Mouse (Mus musculus): ENCODE results near the gene Npas2. TPM values are rescaled to one million over a fixed set of nuclear protein-coding genes. Genes with fewer than 3 reads are reported as not detected.
A peak's percentile ranks its signal among the peaks of the same experiment; 100 is the strongest.

Npas2 gene
- polyA plus RNA-seq, 1 experiment from 2014 or later: 0.05 TPM

DNA sequence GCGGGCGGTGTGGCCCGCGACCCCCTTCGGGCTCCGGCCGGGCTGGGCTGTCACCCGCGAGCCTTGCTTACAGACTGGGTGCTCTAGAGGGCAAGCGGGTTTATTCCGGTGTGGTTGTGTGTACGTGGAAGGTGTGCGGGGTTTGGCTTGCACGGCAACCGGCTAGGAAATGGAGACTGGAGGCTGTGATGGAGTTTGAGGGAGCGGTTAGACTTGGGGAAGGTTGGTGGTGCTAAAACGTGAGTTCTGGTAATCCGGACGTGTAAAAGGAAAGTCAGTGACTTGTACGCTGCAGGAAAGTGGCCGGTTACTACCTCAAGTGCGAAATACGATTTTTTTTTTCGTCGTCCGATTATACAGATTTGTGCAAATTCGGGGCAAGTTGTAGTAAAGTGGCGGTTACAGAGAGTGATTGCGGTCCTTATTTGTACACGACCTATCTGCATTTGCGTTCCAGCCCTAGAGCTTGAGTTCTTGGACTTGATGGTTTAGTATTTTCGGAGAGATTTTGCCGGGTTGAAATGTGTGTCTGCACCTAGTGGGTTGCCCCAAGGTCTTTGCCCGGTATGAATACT lies 174.8 kb downstream of the Npas2 start:
- H3K9me3 ChIP-seq (ENCODE audit: control insufficient read depth, low read length): no peaks in the 10 kb centered on the region
- H3K27me3 ChIP-seq (ENCODE audit: control insufficient read depth, insufficient read depth, low read length): no peaks in the 10 kb centered on the region
- ATAC-seq (ENCODE audit: low FRiP score): peak; percentile 51; the same call in 1 of the 2 replicates
- peak overlapping the region; percentile 90 for H3K4me3 ChIP-seq (ENCODE audit: low read depth, low read length)
- H3K27ac ChIP-seq (ENCODE audit: low read depth, low read length): peak overlapping the region; percentile 81
- H3K4me1 ChIP-seq (ENCODE audit: control insufficient read depth, insufficient read depth, low read length): peaks cover 10% of the 10 kb centered on the region
- under 1% methylated on average over 34 of the region's 34 CpGs for WGBS
- peaks cover 22% of the 10 kb centered on the region for H3K36me3 ChIP-seq (ENCODE audit: control insufficient read depth, insufficient read depth, low read length)
- peak overlapping the region; percentile 79 for H3K4me2 ChIP-seq
- H3K9ac ChIP-seq (ENCODE audit: low read length): peak overlapping the region; percentile 97
- DNase-seq (ENCODE audit: low spot score, missing footprints): peak; percentile 93

DNA sequence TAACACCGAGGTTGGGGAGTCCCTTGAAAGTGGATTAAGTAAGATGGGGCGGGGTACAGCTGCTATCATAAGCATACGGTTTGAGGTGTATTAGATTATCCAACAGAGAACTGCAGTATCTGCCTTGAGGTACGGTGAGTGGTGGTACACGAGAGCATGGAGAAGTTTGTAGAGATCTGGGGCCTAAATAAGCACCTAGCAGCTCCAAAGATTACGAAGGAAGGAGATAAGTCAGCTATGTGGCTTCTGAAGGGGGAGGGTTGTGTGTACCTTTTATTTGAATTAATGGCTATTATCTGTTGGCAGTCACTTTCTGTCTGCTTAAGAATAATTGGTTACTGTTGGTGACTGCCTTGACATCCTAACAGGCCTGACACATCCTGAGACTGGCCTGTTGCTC lies 176.9 kb downstream of the Npas2 start:
- H3K36me3 ChIP-seq (ENCODE audit: control insufficient read depth, insufficient read depth, low read length): peaks cover 22% of the 10 kb centered on the region
- no peaks in the 10 kb centered on the region for H3K27me3 ChIP-seq (ENCODE audit: control insufficient read depth, insufficient read depth, low read length)
- H3K27ac ChIP-seq (ENCODE audit: low read depth, low read length): no peak overlapping the region
- no peak for ATAC-seq (ENCODE audit: low FRiP score)
- no peak overlapping the region for H3K4me2 ChIP-seq
- H3K9ac ChIP-seq (ENCODE audit: low read length): no peak overlapping the region
- peaks cover 10% of the 10 kb centered on the region for H3K4me1 ChIP-seq (ENCODE audit: control insufficient read depth, insufficient read depth, low read length)
- WGBS: 89% methylated on average over 6 of the region's 6 CpGs
- H3K4me3 ChIP-seq (ENCODE audit: low read depth, low read length): no peak overlapping the region
- H3K9me3 ChIP-seq (ENCODE audit: control insufficient read depth, low read length): no peaks in the 10 kb centered on the region
- DNase-seq (ENCODE audit: low spot score, missing footprints): peak; percentile 56

DNA sequence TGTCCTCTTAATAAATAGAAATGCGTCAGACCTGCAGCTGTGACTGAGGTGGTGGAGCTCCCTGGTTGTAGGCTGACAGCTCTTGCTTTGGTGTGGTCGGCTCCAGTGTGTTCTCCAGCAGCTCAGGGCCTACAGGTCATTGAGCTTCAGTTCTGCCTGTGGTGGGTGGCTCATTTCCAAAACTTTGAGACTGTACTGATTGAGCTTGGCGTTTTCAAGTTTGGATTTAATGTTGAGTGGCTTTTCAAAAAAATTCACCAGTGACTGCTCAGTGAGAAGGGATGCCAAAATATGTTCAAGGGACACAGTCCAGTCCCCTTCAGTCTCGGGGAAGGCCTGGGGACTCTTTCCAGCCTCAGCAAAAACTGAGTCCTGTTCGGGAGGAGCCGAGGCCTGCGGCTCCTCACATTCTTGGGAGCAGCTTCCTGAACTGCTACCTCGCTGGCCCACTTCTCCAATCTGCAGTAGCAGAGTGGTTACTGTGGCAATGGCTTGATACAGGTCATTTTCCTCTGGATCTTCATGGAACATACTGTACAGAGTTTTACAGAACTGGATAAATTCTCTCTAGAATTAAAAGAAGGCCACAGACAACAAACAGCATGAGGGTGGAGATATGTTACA lies 178.8 kb downstream of the Npas2 start:
- ATAC-seq (ENCODE audit: low FRiP score): no peak
- H3K4me1 ChIP-seq (ENCODE audit: control insufficient read depth, insufficient read depth, low read length): peaks cover 10% of the 10 kb centered on the region
- WGBS: 86% methylated on average over 8 of the region's 8 CpGs
- peak; percentile 76 for DNase-seq (ENCODE audit: low spot score, missing footprints)
- H3K9ac ChIP-seq (ENCODE audit: low read length): no peak overlapping the region
- H3K9me3 ChIP-seq (ENCODE audit: control insufficient read depth, low read length): no peaks in the 10 kb centered on the region
- H3K4me3 ChIP-seq (ENCODE audit: low read depth, low read length): no peak overlapping the region
- no peak overlapping the region for H3K4me2 ChIP-seq
- H3K27ac ChIP-seq (ENCODE audit: low read depth, low read length): no peak overlapping the region
- H3K36me3 ChIP-seq (ENCODE audit: control insufficient read depth, insufficient read depth, low read length): peaks cover 22% of the 10 kb centered on the region
- H3K27me3 ChIP-seq (ENCODE audit: control insufficient read depth, insufficient read depth, low read length): no peaks in the 10 kb centered on the region

DNA sequence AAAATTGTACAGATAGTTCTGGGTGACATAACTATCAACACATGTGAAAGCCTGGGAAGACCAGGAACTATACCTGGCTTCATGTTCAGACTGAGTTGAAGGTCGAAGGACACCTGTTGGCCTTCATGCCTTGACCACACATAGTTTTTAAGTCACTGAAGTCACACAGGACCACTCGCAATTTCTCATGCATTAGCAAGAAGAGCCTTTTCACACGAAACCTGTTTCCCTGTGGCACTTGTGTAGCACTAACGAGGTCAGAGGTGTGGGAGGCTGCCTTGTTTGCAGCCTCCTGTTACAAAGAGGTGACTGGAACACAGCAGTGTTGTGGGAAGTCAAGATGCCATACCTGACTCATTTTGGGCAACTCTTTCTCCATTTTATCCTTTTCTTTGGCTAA lies 179.8 kb downstream of the Npas2 start:
- Histone ChIP-seq H3K36me3 (ENCODE audit: control insufficient read depth, insufficient read depth, low read length) (peaks cover 22% of the 10 kb centered on the region), H3K4me3 (ENCODE audit: low read depth, low read length) (no peak overlapping the region), H3K4me2 (no peak overlapping the region), H3K27ac (ENCODE audit: low read depth, low read length) (no peak overlapping the region), H3K9me3 (ENCODE audit: control insufficient read depth, low read length) (no peaks in the 10 kb centered on the region), H3K9ac (ENCODE audit: low read length) (no peak overlapping the region), H3K4me1 (ENCODE audit: control insufficient read depth, insufficient read depth, low read length) (peaks cover 10% of the 10 kb centered on the region), H3K27me3 (ENCODE audit: control insufficient read depth, insufficient read depth, low read length) (no peaks in the 10 kb centered on the region)
- WGBS: 76% methylated on average over 4 of the region's 4 CpGs
- DNase-seq (ENCODE audit: low spot score, missing footprints) (peak; percentile 82), ATAC-seq (ENCODE audit: low FRiP score) (no peak)

DNA sequence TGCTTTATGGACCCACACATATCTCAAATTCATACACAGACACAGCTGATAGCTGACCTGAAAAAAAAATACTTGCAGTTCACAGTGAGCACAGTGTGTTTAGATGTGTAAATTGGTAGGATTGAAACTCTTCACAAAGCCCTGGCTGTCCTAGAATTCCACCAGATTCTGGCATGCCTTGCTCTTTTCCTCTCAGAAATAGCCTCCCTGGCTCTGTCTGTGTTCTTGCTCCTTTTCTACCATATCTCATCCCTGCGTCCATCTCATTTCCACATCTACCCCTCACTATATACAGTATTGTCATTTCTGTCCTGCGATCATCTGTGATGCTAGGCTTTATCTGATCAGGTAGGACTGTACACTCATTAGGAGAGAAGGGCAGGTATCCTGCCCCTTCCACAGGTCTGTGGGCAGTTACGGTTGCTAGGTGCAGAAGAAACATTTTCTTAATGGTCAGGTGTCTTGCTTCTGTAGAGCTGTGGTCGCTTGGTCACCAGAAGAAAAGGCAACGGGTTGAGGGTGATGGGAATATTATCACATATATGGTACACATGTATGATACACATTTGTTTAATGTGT lies 180.8 kb downstream of the Npas2 start:
- DNase-seq (ENCODE audit: low spot score, missing footprints): peak; percentile 81
- 86% methylated on average over 5 of the region's 5 CpGs for WGBS

DNA sequence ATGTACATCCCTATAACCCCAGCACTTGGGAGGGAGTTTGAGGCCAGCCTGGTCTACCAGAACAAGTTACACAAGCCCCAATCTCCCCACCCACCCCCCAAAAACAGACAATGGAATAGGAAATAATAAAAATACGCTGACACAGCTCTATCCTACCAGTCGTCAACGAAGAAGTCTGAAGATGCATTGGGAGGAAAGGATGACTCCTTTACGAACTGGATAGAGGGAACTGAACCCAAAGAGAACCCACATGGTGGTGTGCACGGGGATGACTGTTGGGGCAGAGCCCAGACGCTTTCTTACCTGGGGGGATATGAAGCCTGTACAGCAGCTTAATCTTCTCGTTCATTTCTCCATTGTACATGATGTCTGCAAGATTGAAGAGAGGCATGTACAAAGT lies 182.6 kb downstream of the Npas2 start:
- H3K9ac ChIP-seq (ENCODE audit: low read length): no peak overlapping the region
- H3K4me2 ChIP-seq: no peak overlapping the region
- WGBS: 91% methylated on average over 7 of the region's 7 CpGs
- H3K27me3 ChIP-seq (ENCODE audit: control insufficient read depth, insufficient read depth, low read length): no peaks in the 10 kb centered on the region
- no peaks in the 10 kb centered on the region for H3K9me3 ChIP-seq (ENCODE audit: control insufficient read depth, low read length)
- H3K27ac ChIP-seq (ENCODE audit: low read depth, low read length): no peak overlapping the region
- H3K4me3 ChIP-seq (ENCODE audit: low read depth, low read length): no peak overlapping the region
- DNase-seq (ENCODE audit: low spot score, missing footprints) (peak; percentile 78), ATAC-seq (ENCODE audit: low FRiP score) (no peak)
- H3K36me3 ChIP-seq (ENCODE audit: control insufficient read depth, insufficient read depth, low read length): peaks cover 8% of the 10 kb centered on the region
- no peaks in the 10 kb centered on the region for H3K4me1 ChIP-seq (ENCODE audit: control insufficient read depth, insufficient read depth, low read length)

More for the DNA sequence above, 180.8 kb downstream of the Npas2 start:
- H3K27me3 ChIP-seq (ENCODE audit: control insufficient read depth, insufficient read depth, low read length): no peaks in the 10 kb centered on the region
- H3K4me2 ChIP-seq: no peak overlapping the region
- H3K27ac ChIP-seq (ENCODE audit: low read depth, low read length): no peak overlapping the region
- peaks cover 22% of the 10 kb centered on the region for H3K36me3 ChIP-seq (ENCODE audit: control insufficient read depth, insufficient read depth, low read length)
- H3K9ac ChIP-seq (ENCODE audit: low read length): no peak overlapping the region
- peaks cover 4% of the 10 kb centered on the region for H3K4me1 ChIP-seq (ENCODE audit: control insufficient read depth, insufficient read depth, low read length)
- H3K4me3 ChIP-seq (ENCODE audit: low read depth, low read length): no peak overlapping the region
- H3K9me3 ChIP-seq (ENCODE audit: control insufficient read depth, low read length): no peaks in the 10 kb centered on the region
- no peak for ATAC-seq (ENCODE audit: low FRiP score)

DNA sequence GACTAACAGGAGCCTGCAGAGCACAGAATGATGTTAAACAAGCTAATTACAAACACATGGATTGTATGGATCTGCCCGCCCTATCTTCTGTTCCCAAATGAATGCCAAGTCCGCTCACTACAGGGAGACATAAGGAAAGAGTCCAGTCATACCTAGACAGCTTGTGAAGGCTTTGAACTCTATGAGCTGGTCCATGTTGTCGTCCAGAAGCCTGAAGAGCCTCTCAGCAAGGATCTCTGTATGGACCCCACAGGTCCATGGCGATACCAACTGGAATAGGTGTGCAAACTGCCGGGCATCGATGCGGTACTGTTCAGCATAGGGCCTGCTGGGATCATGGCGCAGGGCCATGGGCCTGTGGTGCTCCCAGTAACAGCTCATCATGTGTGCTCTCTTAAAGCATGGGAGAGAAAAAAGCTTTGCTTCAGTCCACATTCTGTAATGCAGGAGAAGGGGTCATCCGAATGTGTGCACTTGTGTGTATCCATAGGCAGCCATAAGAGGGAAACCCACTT lies 183.3 kb downstream of the Npas2 start:
- 94% methylated on average over 9 of the region's 9 CpGs for WGBS
- no peaks in the 10 kb centered on the region for H3K4me1 ChIP-seq (ENCODE audit: control insufficient read depth, insufficient read depth, low read length)
- no peaks in the 10 kb centered on the region for H3K27me3 ChIP-seq (ENCODE audit: control insufficient read depth, insufficient read depth, low read length)
- DNase-seq (ENCODE audit: low spot score, missing footprints) (peak; percentile 65), ATAC-seq (ENCODE audit: low FRiP score) (no peak)
- H3K9me3 ChIP-seq (ENCODE audit: control insufficient read depth, low read length): no peaks in the 10 kb centered on the region
- H3K36me3 ChIP-seq (ENCODE audit: control insufficient read depth, insufficient read depth, low read length): peaks cover 7% of the 10 kb centered on the region
- no peak overlapping the region for H3K4me2 ChIP-seq
- H3K4me3 ChIP-seq (ENCODE audit: low read depth, low read length): no peak overlapping the region
- H3K9ac ChIP-seq (ENCODE audit: low read length): no peak overlapping the region
- H3K27ac ChIP-seq (ENCODE audit: low read depth, low read length): no peak overlapping the region

DNA sequence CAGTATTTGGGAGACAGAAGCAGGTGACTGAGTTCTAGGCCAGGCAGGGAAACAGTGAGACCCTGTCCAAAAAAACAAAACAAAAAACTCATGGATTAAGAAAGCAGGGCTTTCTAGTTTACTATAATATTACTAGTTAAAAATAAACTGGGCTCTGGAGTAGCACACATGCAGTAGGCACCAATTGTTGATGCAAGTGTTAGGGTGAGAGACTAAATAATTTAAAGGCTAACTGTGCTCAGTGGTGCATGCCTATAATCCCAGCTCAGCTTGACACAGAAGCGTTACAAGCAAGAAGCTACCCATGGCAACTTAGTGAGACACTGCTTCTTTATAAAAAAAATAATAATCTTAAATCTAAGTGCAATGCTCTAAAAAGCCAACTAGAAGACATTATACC lies 185.0 kb downstream of the Npas2 start:
- Histone ChIP-seq H3K36me3 (ENCODE audit: control insufficient read depth, insufficient read depth, low read length) (no peaks in the 10 kb centered on the region; the same call in 1 of the 2 replicates), H3K27ac (ENCODE audit: low read depth, low read length) (no peak overlapping the region), H3K9ac (ENCODE audit: low read length) (no peak overlapping the region), H3K4me3 (ENCODE audit: low read depth, low read length) (no peak overlapping the region), H3K9me3 (ENCODE audit: control insufficient read depth, low read length) (no peaks in the 10 kb centered on the region), H3K27me3 (ENCODE audit: control insufficient read depth, insufficient read depth, low read length) (no peaks in the 10 kb centered on the region), H3K4me1 (ENCODE audit: control insufficient read depth, insufficient read depth, low read length) (no peaks in the 10 kb centered on the region), H3K4me2 (no peak overlapping the region)
- WGBS: 41% methylated on average over 1 of the region's 1 CpGs
- peak; percentile 54 for DNase-seq (ENCODE audit: low spot score, missing footprints)
- no peak for ATAC-seq (ENCODE audit: low FRiP score)

DNA sequence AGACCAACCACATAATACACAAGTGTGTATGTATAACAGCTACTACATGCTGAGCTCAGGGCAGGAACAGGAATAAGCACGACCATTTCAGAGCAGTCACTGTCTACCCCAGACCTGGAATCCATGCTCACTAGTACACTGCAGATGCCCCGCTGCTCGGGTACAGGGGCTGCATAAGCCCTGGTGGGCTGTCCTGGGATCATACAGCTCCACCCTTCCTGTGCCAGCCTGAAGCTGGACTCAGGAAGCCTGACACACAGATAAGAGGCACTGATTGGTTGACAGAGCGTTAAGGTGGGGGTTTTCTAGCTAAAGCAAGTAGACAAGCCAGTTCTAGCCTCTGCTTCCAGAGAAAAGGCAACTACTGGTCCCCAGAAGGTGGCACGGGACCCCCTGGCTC lies 185.5 kb downstream of the Npas2 start:
- Histone ChIP-seq H3K36me3 (ENCODE audit: control insufficient read depth, insufficient read depth, low read length) (no peaks in the 10 kb centered on the region), H3K4me2 (no peak overlapping the region), H3K27me3 (ENCODE audit: control insufficient read depth, insufficient read depth, low read length) (no peaks in the 10 kb centered on the region), H3K4me3 (ENCODE audit: low read depth, low read length) (no peak overlapping the region), H3K4me1 (ENCODE audit: control insufficient read depth, insufficient read depth, low read length) (no peaks in the 10 kb centered on the region), H3K9ac (ENCODE audit: low read length) (no peak overlapping the region), H3K27ac (ENCODE audit: low read depth, low read length) (no peak overlapping the region), H3K9me3 (ENCODE audit: control insufficient read depth, low read length) (no peaks in the 10 kb centered on the region)
- 74% methylated on average over 5 of the region's 5 CpGs for WGBS
- ATAC-seq (ENCODE audit: low FRiP score): no peak
- DNase-seq (ENCODE audit: low spot score, missing footprints): peak; percentile 65

Data from midbrain, embryonic 11.5 days (tissue).